Mouse (Mus musculus) G1E (cell line): ENCODE data around the gene Themis2.

Source experiments
- CTCF ChIP-seq: IDR thresholded peaks from 2 replicates; pipeline ENCODE4 v1.5.1; 2012; ENCODE audit warnings: low read depth, low read length, inconsistent platforms, mixed read lengths
- GATA1 ChIP-seq: IDR thresholded peaks from 2 replicates; pipeline ENCODE4 v1.6.1; 2012; ENCODE audit warnings: borderline replicate concordance, low read length, inconsistent platforms, mixed read lengths
- GATA2 ChIP-seq: IDR thresholded peaks from 2 replicates; pipeline ENCODE4 v1.6.1; 2012; ENCODE audit warnings: low read depth, low read length, inconsistent platforms, borderline replicate concordance
- POLR2AphosphoS5 ChIP-seq: IDR thresholded peaks from 2 replicates; pipeline ENCODE4 v1.6.1; 2012; ENCODE audit warnings: low read depth, low read length, inconsistent platforms; ENCODE audit not compliant: insufficient replicate concordance
- TAL1 ChIP-seq: conservative IDR thresholded peaks from 2 replicates; pipeline ENCODE4 v1.6.1; 2012; ENCODE audit warnings: low read depth, low read length, inconsistent platforms, mixed read lengths

- TF ChIP-seq CTCF: no peak
- TF ChIP-seq GATA2: no peak
- no peak for TF ChIP-seq GATA1
- TF ChIP-seq TAL1: no peak
- no peak for TF ChIP-seq POLR2AphosphoS5
These were observed 6.5 kb downstream of the Themis2 start for GRCm38 (mm10) chr4:132789731-132790130.
